Mouse (Mus musculus) cerebellum, adult 9-11 months (tissue): ENCODE results near the gene Atg16l1.

Source experiments
- DNase-seq: peaks from one replicate; pipeline ENCODE4 v3.0.0; 2022

The Atg16l1 gene

DNA sequence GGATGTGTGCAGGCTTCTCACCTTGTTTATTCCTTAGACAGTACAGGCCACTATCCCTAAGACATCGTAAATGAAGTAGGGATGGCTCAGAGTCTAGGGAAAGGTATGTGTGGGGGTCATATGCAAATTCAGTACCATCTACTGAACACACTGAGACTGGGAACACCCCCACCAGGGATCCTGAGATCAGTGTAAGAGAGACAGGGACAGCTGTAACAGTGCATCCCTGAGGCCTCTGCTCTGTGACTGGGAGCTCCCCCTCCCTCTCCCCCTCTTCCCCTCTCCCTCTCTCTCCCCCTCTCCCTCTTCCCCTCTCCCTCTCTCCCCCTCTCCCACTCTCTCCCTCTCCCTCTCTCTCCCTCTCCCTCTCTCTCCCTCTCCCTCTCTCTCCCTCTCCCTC lies 80.8 kb downstream of the Atg16l1 start:
- no peak for DNase-seq

DNA sequence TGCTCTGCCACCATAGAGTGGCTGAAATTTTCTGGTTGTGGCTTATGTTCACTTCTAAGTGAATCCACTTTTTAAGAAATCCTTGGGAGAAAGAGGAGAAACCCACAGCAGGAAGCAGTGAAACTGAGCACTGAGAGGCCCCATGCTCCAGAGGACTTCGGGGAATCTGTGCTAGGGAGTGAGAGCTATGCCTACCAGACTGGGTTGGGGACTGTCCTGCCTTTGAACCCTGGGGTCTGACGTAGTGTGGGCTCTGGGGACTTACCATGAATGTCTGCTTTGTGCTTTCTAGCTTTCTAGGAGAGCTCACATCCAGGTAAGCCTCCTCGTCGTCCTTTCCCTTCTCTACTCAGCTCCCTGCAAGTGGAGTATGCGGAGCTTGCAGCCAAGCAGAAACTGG lies 81.3 kb downstream of the Atg16l1 start:
- no peak for DNase-seq

DNA sequence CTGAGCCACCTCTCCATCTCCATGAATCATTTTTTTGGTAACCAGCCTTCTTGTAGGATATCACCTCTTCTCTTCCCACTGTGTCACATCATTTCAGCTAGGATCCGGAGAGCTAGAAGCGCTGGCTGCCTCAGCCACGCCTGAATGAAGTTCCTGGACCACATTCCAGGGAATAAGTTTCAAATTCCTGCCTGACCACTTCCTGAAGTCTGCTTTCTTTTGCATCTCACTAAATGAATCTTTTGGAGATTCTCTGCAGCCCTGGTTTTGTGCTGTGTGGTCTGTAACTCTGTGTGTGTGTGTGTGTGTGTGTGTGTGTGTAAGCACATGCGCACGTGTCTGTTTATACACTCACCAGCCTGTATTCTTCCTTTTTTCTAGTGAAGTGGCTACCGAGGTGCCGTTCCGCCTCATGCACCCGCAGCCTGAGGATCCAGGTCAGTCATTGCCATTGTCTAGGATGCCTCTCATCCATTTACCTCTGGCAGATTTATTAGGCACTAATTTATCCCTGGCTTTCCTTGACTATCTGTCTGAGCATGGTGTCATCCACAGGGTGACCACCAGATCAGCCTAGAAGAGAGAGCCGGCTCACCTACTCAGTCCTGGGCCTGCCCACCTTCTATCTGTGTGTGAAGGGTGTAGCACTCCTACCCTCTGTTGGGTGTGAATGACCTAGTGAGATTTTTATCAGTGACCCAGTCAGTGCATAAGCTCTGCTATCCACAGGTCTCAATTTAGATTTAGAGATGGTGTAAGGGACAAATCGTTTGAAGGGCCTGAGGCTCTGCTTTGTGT lies 84.9 kb downstream of the Atg16l1 start:
- DNase-seq, result no peak
